Mouse (Mus musculus): Measurements from ENCODE around the gene Siae.

GRCm38 (mm10) chr9:37551751-37552531 lies 3.6 kb upstream of the Siae start:
- TF ChIP-seq CTCF (IDR thresholded peaks at IDR 0.05; ENCODE audit: extremely low read depth, insufficient read length, insufficient replicate concordance, low read depth, low read length) (no peak), POLR2A (IDR thresholded peaks at IDR 0.05; ENCODE audit: low read depth, low read length) (no peak)
